Mouse (Mus musculus): Measurements from ENCODE around the gene Olfr487. TPM values are rescaled to one million over a fixed set of nuclear protein-coding genes. Genes with fewer than 3 reads are reported as not detected.
"Not testable (repeated sequence)": the region's sequence is repeated elsewhere in the genome, so short reads cannot be mapped to it uniquely, and the experiment has no call there.

Olfr487 gene
- not detected in 2 replicates for polyA plus RNA-seq (2011; ENCODE audit: insufficient read depth, insufficient read length, low read depth, missing spikeins)

DNA sequence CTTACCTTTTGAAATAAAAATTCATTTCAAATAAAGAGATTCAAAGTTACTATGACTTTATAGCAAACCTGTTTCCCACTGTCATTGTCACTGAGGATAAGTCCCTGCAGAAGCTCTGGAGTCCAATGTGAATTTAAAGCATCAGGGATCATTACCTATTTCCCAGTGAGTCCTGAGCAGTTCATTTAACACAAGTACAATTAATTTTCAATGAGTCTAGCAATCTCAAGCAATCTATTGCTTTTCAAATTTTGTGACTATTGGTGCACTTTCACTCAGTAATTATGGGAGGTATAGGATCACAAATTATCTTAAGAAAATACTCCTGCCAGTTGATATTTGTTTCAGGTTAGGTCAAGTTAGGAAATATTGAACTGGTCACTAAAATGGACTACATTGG lies at the start of gene Olfr487:
Gene Olfr487, minus strand, starts transcription at position 101 of the 400 bp plus-strand sequence.
- H3K9ac ChIP-seq (ENCODE audit: low read depth, poor library complexity, severe bottlenecking); H3K36me3 ChIP-seq (ENCODE audit: control insufficient read depth, insufficient read depth, low read length, poor library complexity, severe bottlenecking); H3K4me3 ChIP-seq (ENCODE audit: low read depth, low read length); H3K27ac ChIP-seq (ENCODE audit: insufficient read depth, low read length); H3K27me3 ChIP-seq (ENCODE audit: control insufficient read depth, insufficient read depth, low read length, poor library complexity, severe bottlenecking); H3K9me3 ChIP-seq (replicated peaks; ENCODE audit: control insufficient read depth, insufficient read depth, low read length, poor library complexity, severe bottlenecking); H3K4me1 ChIP-seq (ENCODE audit: control insufficient read depth, insufficient read depth, low read length): not testable (repeated sequence)

DNA sequence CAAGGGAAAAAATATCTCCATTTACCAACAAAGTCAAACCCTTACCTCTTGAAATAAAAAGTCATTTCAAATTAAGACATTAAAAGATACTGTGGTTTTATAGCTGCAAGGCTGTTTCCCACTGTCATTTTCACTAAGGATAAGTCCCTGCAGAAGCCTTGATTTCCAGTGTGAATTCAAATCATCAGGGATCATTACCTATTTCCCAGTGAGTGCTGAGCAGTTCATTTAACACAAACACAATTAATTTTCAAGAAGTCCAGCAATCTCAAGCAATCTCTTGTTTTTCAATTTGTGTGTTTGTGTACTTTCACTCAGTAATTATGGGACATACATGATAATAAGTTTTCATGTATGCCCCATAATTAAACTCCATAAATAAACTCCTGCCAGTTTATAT lies 43.8 kb upstream of the Olfr487 start, which contains the start of gene Olfr488:
Gene Olfr488, minus strand, starts transcription at position 101 of the 400 bp plus-strand sequence.
- H3K27ac ChIP-seq (ENCODE audit: insufficient read depth, low read length) = no peak within 1 kb of the TSS
- H3K4me1 ChIP-seq (ENCODE audit: control insufficient read depth, insufficient read depth, low read length) = no peaks in the 10 kb centered on the region
- H3K9me3 ChIP-seq (replicated peaks; ENCODE audit: control insufficient read depth, insufficient read depth, low read length, poor library complexity, severe bottlenecking) = no peaks in the 10 kb centered on the region
- no peaks in the 10 kb centered on the region for H3K36me3 ChIP-seq (ENCODE audit: control insufficient read depth, insufficient read depth, low read length, poor library complexity, severe bottlenecking)
- H3K4me3 ChIP-seq (ENCODE audit: low read depth, low read length) = no peak within 1 kb of the TSS
- no peaks in the 10 kb centered on the region for H3K27me3 ChIP-seq (ENCODE audit: control insufficient read depth, insufficient read depth, low read length, poor library complexity, severe bottlenecking)
- no peak within 1 kb of the TSS for H3K9ac ChIP-seq (ENCODE audit: low read depth, poor library complexity, severe bottlenecking)
- no peak for TF ChIP-seq CTCF (IDR thresholded peaks at IDR 0.05; ENCODE audit: low read depth, low read length)

DNA sequence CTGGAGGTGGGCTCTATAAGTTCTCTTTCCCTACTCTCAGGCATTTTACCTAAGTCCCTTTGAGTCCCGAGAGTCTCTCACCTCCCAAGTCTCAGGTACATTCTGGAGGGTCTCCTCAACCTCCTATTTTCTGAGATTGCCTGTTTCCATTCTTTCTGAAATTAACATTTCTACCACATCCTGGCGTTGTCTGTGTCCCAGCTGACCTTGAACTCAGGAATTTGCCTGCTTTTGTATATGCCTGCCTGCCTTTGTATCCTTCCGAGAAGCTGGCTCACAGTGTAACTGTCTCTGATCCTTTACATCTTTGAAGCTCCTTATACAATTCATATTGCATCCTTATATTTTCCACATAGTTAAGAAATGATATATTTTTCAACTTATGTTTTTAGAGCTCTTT lies 19.1 kb upstream of the Olfr487 start:
- H3K36me3 ChIP-seq (ENCODE audit: control insufficient read depth, insufficient read depth, low read length, poor library complexity, severe bottlenecking) = no peaks in the 10 kb centered on the region
- TF ChIP-seq POLR2A (IDR thresholded peaks at IDR 0.05; ENCODE audit: insufficient read depth, low read length) (no peak), EP300 (IDR thresholded peaks at IDR 0.05; ENCODE audit: insufficient read depth, low read depth, low read length) (no peak), CTCF (IDR thresholded peaks at IDR 0.05; ENCODE audit: low read depth, low read length) (no peak)

DNA sequence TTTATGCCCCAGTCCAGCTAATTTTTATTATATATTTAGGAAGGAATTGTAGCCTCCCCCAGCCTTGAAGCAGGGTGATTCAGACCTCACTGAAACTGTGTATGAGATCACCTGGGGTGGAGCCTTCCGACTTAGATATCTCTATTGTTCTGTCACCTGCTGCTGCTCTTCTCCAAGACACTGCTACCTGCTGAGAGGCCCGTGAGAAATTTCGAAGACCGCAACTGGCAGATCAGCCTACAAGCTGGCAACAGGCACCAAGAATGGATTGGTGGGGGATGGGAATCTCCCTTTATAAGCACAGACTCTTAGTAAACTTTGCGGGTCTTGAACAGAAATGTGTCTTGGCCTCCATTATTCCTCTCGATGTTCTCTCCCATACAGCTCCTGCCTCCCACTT lies 17.5 kb downstream of the Olfr487 start:
- Histone ChIP-seq H3K9ac (ENCODE audit: low read depth, poor library complexity, severe bottlenecking) (no peak overlapping the region), H3K27me3 (ENCODE audit: control insufficient read depth, insufficient read depth, low read length, poor library complexity, severe bottlenecking) (no peaks in the 10 kb centered on the region), H3K27ac (ENCODE audit: insufficient read depth, low read length) (peak overlapping the region; percentile 55), H3K9me3 (replicated peaks; ENCODE audit: control insufficient read depth, insufficient read depth, low read length, poor library complexity, severe bottlenecking) (no peaks in the 10 kb centered on the region; the same call in 1 of the 2 replicates), H3K4me3 (ENCODE audit: low read depth, low read length) (no peak overlapping the region), H3K36me3 (ENCODE audit: control insufficient read depth, insufficient read depth, low read length, poor library complexity, severe bottlenecking) (no peaks in the 10 kb centered on the region), H3K4me1 (ENCODE audit: control insufficient read depth, insufficient read depth, low read length) (no peaks in the 10 kb centered on the region)
- no peak for TF ChIP-seq CTCF (IDR thresholded peaks at IDR 0.05; ENCODE audit: low read depth, low read length)
- no peak for TF ChIP-seq POLR2A (IDR thresholded peaks at IDR 0.05; ENCODE audit: insufficient read depth, low read length)
- peak; percentile 66; the same call in 1 of the 2 replicates for TF ChIP-seq EP300 (IDR thresholded peaks at IDR 0.05; ENCODE audit: insufficient read depth, low read depth, low read length)

More for the DNA sequence above, 19.1 kb upstream of the Olfr487 start:
- no peak overlapping the region for H3K4me3 ChIP-seq (ENCODE audit: low read depth, low read length)
- H3K9ac ChIP-seq (ENCODE audit: low read depth, poor library complexity, severe bottlenecking) = no peak overlapping the region
- no peaks in the 10 kb centered on the region for H3K27me3 ChIP-seq (ENCODE audit: control insufficient read depth, insufficient read depth, low read length, poor library complexity, severe bottlenecking)
- H3K4me1 ChIP-seq (ENCODE audit: control insufficient read depth, insufficient read depth, low read length) = no peaks in the 10 kb centered on the region
- no peak overlapping the region for H3K27ac ChIP-seq (ENCODE audit: insufficient read depth, low read length)
- no peaks in the 10 kb centered on the region for H3K9me3 ChIP-seq (replicated peaks; ENCODE audit: control insufficient read depth, insufficient read depth, low read length, poor library complexity, severe bottlenecking)

DNA sequence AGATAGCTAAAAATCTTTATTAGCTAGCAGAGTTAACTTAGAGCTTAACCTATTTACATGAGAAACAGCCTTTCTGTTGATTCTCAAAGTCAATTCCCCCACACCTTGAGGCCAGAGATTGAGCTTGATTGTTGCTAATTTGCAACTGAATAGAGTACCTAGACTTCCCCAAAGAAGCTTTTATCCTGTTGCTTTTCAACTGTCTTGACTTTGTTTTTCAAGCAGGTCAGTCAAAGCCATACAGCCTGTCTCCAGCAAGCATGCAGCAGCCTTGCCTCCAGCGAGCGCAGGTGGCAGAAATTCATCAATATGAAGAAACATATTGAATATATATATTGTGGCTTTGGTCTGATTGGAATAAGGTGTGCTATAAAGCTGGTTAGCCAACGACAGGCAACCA lies 18.1 kb downstream of the Olfr487 start:
- not testable (repeated sequence) for H3K9me3 ChIP-seq (replicated peaks; ENCODE audit: control insufficient read depth, insufficient read depth, low read length, poor library complexity, severe bottlenecking); H3K9ac ChIP-seq (ENCODE audit: low read depth, poor library complexity, severe bottlenecking); H3K4me3 ChIP-seq (ENCODE audit: low read depth, low read length)

DNA sequence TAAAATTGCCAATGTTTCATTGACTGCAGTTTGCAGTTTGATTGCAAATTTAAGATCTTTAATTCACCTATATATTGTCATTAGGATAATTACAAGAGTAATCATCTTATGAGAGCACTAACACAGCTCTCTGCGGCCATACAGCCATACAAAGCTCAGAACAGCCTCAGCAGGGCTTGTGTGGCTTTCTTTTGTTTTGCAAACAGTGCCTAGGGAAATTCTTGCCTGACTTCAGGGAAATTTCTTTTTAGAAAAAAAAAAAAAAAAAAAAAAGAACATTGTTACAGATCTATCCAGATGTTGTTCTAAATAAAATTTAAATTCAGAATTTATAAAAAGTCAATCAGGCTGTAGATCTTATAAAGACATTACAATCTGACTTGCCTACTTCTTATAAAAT lies 21.7 kb downstream of the Olfr487 start:
- H3K4me1 ChIP-seq (ENCODE audit: control insufficient read depth, insufficient read depth, low read length); H3K27me3 ChIP-seq (ENCODE audit: control insufficient read depth, insufficient read depth, low read length, poor library complexity, severe bottlenecking); H3K27ac ChIP-seq (ENCODE audit: insufficient read depth, low read length); H3K9ac ChIP-seq (ENCODE audit: low read depth, poor library complexity, severe bottlenecking); H3K4me3 ChIP-seq (ENCODE audit: low read depth, low read length); H3K36me3 ChIP-seq (ENCODE audit: control insufficient read depth, insufficient read depth, low read length, poor library complexity, severe bottlenecking): not testable (repeated sequence)
- H3K9me3 ChIP-seq (replicated peaks; ENCODE audit: control insufficient read depth, insufficient read depth, low read length, poor library complexity, severe bottlenecking) = peaks cover 38% of the 10 kb centered on the region

More for the DNA sequence above, 18.1 kb downstream of the Olfr487 start:
- peak overlapping the region; percentile 46; the same call in 1 of the 2 replicates for H3K27ac ChIP-seq (ENCODE audit: insufficient read depth, low read length)
- not testable (repeated sequence) for H3K36me3 ChIP-seq (ENCODE audit: control insufficient read depth, insufficient read depth, low read length, poor library complexity, severe bottlenecking); H3K4me1 ChIP-seq (ENCODE audit: control insufficient read depth, insufficient read depth, low read length); H3K27me3 ChIP-seq (ENCODE audit: control insufficient read depth, insufficient read depth, low read length, poor library complexity, severe bottlenecking)
- peak; percentile 75 for TF ChIP-seq EP300 (IDR thresholded peaks at IDR 0.05; ENCODE audit: insufficient read depth, low read depth, low read length)

DNA sequence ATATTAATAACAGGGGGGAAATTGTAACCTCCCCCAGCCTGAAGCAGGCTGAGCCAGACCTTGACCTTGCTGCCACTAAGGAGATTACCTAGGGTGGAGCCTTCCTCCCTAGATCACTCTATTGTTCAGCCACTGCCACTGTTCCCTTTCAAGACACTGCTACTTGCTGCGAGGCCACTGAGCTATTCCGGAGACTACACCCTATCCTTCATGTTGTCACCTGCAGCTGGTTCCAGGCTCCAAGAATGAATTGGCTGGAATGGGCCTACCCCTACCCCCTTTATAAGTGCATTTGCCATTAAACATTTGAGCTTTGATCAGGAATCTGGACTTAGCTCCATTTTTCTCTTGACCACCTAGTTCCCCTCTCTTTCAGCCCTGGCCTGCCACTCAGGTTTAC lies 23.2 kb downstream of the Olfr487 start:
- peak overlapping the region; percentile 96 for H3K27ac ChIP-seq (ENCODE audit: insufficient read depth, low read length)
- not testable (repeated sequence) for H3K36me3 ChIP-seq (ENCODE audit: control insufficient read depth, insufficient read depth, low read length, poor library complexity, severe bottlenecking); H3K27me3 ChIP-seq (ENCODE audit: control insufficient read depth, insufficient read depth, low read length, poor library complexity, severe bottlenecking); H3K9ac ChIP-seq (ENCODE audit: low read depth, poor library complexity, severe bottlenecking); H3K4me1 ChIP-seq (ENCODE audit: control insufficient read depth, insufficient read depth, low read length); H3K4me3 ChIP-seq (ENCODE audit: low read depth, low read length)
- H3K9me3 ChIP-seq (replicated peaks; ENCODE audit: control insufficient read depth, insufficient read depth, low read length, poor library complexity, severe bottlenecking) = peaks cover 51% of the 10 kb centered on the region
